Mouse (Mus musculus): ENCODE data around the gene Lipk. TPM values are rescaled to one million over a fixed set of nuclear protein-coding genes. Genes with fewer than 3 reads are reported as not detected.

The Lipk gene
- polyA plus RNA-seq (2017; shearing (Covaris generic)), result not detected

DNA sequence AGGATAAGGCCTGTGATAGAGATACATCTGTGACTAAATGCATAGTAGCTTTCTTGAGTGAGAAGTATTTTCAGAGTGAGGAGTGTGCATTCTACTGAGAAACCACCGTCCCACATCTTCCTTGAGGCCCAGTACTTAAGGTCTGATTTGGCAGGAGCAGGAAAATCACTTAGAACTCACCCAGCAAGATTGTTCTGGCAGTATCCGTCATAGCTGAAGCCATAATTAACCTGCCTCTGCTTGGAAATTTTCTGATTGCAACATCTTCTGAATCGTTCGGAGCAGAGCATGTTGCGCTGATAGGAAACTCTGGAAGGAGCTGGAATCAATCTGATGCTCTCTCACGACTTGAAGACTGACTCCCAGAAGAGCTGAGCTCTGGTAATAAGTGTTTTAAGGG lies at the start of gene Lipk:
Gene Lipk, plus strand, starts transcription at position 289 of the 400 bp plus-strand sequence.
- ATAC-seq, result no peak

- ATAC-seq, result no peak
Observed at GRCm38 (mm10) chr19:33960887-33961286, 47.2 kb upstream of the Lipk start, which contains the start of gene Lipf. TSS of gene Lipf (plus strand) at chr19:33961187.

DNA sequence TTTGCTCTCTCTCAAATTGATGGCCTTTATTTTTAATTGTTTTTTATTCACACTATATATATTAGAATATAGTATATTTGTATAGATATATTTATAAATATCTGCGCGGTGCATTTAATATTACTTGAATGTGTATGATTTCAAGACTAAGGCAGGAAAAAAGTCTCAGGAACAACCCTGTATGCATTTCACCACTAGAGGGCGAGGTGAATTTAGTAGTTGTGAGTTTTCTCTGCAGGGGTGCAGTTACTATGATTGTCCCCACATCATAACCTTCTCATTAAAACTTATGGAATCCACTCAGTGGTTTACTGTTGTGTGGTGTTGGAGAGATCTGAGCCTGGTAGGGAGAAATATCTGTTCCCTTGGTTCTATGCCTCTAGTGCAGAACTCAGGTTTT lies 29.1 kb upstream of the Lipk start:
- no peak for ATAC-seq

DNA sequence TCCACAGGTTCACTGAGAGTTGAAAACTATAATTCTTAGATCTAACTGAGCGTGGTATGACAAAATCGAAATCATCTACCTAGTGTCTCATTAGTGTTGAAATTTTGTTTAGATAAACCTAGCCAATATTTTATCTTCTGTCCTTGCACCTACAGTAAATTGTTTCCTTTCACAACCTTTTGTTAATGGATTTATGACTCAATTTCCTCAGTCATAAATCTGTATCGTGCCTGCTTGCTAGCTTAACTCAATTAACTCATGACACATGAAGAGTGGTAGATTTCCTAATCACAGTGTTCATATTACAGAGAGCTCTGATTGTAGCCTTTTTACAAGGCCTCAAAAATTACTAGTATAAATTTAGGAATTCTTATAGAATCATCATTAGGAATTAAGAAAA lies 25.0 kb upstream of the Lipk start:
- no peak for ATAC-seq

GRCm38 (mm10) chr19:34021440-34022172 lies 13.5 kb downstream of the Lipk start:
- ATAC-seq, result no peak

- ATAC-seq, result no peak
Observed at GRCm38 (mm10) chr19:34022759-34023158, 14.7 kb downstream of the Lipk start.

DNA sequence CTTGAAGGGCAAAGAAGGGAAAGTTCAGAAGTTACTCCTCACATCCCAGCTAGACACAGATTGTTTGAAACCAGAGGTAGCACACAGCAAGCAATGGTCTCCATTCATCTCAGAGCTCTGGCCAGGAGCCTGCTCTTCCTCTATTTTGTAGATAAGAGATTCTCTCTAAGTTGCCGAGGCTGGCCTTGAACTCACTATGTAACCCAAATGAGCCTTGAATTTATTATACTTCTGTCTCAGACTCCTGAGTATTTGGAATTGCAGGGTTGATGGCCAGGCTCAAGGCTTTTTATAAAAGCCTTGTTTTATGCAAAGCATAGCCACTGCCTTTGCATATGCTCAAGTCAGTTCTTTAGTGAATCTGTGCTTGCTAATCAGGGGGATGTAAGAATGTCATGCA lies 31.6 kb downstream of the Lipk start:
- ATAC-seq, result no peak

- ATAC-seq, result no peak
Observed at GRCm38 (mm10) chr19:34043008-34043407, 34.9 kb downstream of the Lipk start.

GRCm38 (mm10) chr19:34049371-34050039 lies 41.4 kb downstream of the Lipk start:
- no peak for ATAC-seq

DNA sequence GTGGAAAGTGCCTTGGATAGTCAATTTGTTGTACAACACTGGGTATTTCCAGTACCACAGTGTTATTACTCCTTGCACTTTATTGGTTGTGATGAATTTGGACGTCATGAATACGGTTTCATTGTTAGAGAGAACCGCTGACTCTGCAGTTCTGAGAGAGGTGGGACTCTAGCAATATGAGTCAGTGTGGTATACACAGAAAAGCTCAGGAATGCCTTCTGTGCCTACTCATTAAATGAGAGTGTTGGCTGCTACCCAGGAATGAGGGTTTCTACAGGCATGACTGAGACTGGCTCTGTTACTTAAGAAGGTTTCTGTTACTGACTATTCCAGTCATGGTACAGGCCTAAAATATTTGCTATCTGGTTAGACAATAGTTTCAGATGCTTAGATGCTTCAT lies 43.4 kb downstream of the Lipk start:
- ATAC-seq, result no peak

- ATAC-seq, result no peak
Observed at GRCm38 (mm10) chr19:34063547-34063946, 55.5 kb downstream of the Lipk start.

- no peak for ATAC-seq
Observed at GRCm38 (mm10) chr19:34064059-34064458, 56.0 kb downstream of the Lipk start.

DNA sequence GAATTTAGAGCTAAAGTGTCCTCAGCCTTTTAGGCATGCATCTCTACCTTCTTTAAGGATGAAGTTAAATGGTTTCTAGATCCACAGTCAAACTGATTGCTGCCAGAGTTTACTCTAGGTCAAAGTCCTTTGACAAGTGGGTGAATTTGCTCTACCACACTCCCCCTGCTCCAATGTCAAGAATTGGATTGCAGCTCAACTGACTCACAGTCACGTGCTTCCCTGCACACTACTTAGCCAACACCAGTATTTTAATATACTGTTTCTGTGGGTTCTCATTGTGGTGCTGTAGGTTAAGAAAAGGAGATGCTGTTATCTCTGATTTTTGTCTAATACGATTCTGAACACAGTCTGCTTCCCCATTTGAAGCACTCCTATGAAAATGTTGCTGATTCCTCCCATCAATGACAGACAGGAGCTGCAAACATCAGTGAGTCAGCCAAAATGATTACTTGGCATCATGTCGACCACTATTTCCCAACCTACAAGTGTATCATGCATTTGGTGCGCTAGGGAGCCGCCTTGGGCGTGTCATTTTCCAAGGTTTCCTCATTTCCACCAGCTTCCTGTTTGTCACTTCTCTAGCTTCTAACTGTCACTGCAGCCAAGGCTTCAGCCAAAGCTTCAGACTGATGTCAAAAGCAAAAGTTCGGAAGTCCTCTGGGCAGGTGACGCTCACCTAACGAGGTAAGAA lies 58.8 kb downstream of the Lipk start, which contains the start of gene Lipn:
Gene Lipn, plus strand, starts transcription at position 580 of the 694 bp plus-strand sequence.
- no peak for ATAC-seq

DNA sequence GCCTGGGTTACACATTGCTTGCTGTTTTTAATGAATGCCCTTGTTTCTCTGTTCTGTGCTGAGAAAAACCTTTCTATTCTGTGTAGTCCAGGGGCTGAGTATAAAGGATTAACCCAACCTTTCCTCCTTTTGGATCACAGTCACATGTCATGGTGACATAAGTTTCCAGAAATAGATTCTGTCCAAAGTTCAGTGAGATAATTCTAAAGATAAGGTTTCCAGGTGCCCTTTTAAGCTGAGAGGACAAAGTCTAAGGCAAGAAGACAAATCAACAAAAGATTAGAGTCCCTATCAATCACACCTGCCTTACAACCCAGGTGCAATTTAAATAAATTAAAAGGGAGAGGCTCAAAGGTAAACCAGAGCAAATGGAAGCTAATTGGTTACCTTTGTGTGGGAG lies 66.1 kb downstream of the Lipk start:
- no peak for ATAC-seq

GRCm38 (mm10) chr19:34078130-34078529 lies 70.0 kb downstream of the Lipk start:
- ATAC-seq, result no peak

DNA sequence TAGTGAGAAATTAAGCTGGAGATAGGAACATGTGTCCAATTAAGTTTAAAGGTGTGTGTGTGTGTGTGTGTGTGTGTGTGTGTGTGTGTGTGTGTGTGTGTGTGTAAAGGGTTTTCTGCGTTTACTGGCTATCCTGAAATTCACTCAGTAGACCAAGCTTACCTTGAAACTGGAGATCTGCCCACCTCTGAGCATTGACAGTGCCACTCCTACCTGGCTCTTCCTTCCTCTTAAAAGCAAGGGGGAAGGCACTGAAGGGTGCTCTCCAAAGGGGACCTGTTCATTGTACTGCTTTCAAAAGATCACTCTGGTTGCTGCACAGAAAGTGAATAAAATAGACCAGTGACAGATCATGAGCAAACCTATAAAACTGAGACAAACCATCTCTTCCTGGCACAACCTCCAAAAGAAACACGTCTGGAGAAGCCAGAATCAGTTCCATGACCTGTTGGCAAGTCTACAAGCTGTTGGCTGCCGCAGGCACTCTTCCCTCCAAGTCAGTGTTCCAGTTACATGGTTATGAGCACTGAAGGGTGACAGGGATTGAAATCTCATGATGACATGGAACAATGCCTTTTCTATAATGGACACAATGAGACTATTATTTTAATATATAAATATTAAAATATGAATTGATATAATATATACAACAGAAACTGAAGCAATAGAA lies 81.1 kb downstream of the Lipk start:
- no peak for ATAC-seq

- ATAC-seq, result no peak
Observed at GRCm38 (mm10) chr19:34095381-34095780, 87.3 kb downstream of the Lipk start.

GRCm38 (mm10) chr19:34096228-34096627 lies 88.1 kb downstream of the Lipk start:
- ATAC-seq, result no peak

Other genes with a start within 250 kb of the Lipk start
- gene Lipo3, start 246.3 kb upstream of the Lipk start, polyA plus RNA-seq (2017; shearing (Covaris generic)), result 10 to 100 TPM in 1 of 3 experiments, 1 to 10 TPM in 2; 6.8 to 11.2 (median 7.5) TPM
- not detected for gene Lipo1, start 220.8 kb upstream of the Lipk start, polyA plus RNA-seq (2017; shearing (Covaris generic))
- gene Lipf, start 47.1 kb upstream of the Lipk start, polyA plus RNA-seq (2017; shearing (Covaris generic)), result not detected
- gene Lipn, start 59.1 kb downstream of the Lipk start, polyA plus RNA-seq (2017; shearing (Covaris generic)), result not detected
- not detected for gene Lipm, start 92.6 kb downstream of the Lipk start, polyA plus RNA-seq (2017; shearing (Covaris generic))
- gene Ankrd22, start 157.8 kb downstream of the Lipk start, polyA plus RNA-seq (2017; shearing (Covaris generic)), result not detected
- 10 to 100 TPM; 55.7 to 96.7 (median 78.8) TPM for gene Stambpl1, start 183.9 kb downstream of the Lipk start, polyA plus RNA-seq (2017; shearing (Covaris generic))
- gene Acta2, start 247.3 kb downstream of the Lipk start, polyA plus RNA-seq (2017; shearing (Covaris generic)), result under 1 TPM in 2 of 3 experiments, not detected in 1; 0.16 to 0.64 TPM